Mouse (Mus musculus) ES-E14 (cell line): ENCODE results near the gene Cradd.

Source experiments
- CHD2 ChIP-seq: IDR thresholded peaks from 2 replicates; pipeline ENCODE4 v1.6.1; 2014; ENCODE audit warnings: mild to moderate bottlenecking, low read depth, low read length, inconsistent platforms
- HCFC1 ChIP-seq: IDR thresholded peaks from 2 replicates; pipeline ENCODE4 v1.6.1; 2012; ENCODE audit warnings: low read length, inconsistent platforms, borderline replicate concordance; ENCODE audit not compliant: insufficient read depth
- MAFK ChIP-seq: IDR thresholded peaks from 2 replicates; pipeline ENCODE4 v1.6.1; 2014; ENCODE audit warnings: mild to moderate bottlenecking, low read depth, low read length, inconsistent platforms; ENCODE audit not compliant: insufficient read depth
- ZC3H11A ChIP-seq: IDR thresholded peaks from 2 replicates; pipeline ENCODE4 v1.6.1; 2012; ENCODE audit warnings: low read depth, mild to moderate bottlenecking, inconsistent platforms, low read length, borderline replicate concordance

GRCm38 (mm10) chr10:95291133-95291876 lies 32.6 kb downstream of the Cradd start:
- TF ChIP-seq MAFK, result no peak
- no peak for TF ChIP-seq HCFC1
- no peak for TF ChIP-seq CHD2
- no peak for TF ChIP-seq ZC3H11A
